Mouse (Mus musculus): ENCODE results near the gene 4930407I10Rik. TPM values are rescaled to one million over a fixed set of nuclear protein-coding genes. Genes with fewer than 3 reads are reported as not detected.

The 4930407I10Rik gene
- under 1 TPM in 1 of 2 experiments, not detected in 1; 0.70 TPM for polyA plus RNA-seq (2017; shearing (Covaris generic))

DNA sequence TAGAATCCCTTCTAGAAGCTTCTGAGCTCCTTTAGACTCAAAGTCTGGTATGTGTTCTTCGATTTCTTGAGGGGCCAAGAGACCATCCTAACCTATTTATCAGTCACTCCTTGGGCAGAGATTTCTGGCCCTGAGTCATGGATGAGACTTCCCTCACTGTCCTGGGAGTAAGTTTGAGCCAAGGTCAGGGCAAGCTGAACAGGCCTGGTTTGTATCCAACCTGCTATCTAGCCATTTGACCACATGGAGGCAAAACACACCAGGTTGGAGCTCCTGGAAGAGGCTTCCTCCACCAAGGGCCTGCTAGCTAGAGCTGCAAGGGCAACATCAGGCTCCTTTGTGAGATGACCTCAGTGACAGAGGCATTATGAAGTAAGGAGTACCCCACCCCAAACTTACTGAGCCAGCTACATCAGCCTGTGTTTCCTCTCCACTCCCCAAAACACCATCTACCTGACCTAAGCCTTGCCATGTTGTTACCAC is at the start of gene 4930407I10Rik:
Gene 4930407I10Rik (plus strand): TSS at position 433 of the 483 bp plus-strand sequence.

DNA sequence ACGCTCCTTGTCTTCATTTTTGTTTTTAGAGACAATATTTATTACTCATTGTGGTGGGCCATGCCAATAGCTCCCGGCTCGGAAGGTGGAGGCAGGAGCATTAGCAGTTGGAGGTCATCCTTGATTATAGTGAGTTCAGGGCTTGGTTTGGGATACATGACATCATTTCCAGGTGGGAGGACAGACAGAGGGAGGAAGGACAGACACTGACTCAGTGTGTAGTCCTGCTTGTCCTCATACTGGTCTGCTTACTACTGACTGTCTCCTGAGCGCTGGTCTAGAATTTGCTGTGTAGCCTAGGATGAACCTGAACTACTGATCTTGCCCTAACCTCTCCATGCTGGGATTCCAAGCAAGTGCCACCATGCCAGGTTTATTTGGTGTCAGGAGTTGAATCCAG is 25.2 kb upstream of the 4930407I10Rik start, which contains the start of gene Desi1:
Gene Desi1 (minus strand): TSS at position 101 of the 400 bp plus-strand sequence.

DNA sequence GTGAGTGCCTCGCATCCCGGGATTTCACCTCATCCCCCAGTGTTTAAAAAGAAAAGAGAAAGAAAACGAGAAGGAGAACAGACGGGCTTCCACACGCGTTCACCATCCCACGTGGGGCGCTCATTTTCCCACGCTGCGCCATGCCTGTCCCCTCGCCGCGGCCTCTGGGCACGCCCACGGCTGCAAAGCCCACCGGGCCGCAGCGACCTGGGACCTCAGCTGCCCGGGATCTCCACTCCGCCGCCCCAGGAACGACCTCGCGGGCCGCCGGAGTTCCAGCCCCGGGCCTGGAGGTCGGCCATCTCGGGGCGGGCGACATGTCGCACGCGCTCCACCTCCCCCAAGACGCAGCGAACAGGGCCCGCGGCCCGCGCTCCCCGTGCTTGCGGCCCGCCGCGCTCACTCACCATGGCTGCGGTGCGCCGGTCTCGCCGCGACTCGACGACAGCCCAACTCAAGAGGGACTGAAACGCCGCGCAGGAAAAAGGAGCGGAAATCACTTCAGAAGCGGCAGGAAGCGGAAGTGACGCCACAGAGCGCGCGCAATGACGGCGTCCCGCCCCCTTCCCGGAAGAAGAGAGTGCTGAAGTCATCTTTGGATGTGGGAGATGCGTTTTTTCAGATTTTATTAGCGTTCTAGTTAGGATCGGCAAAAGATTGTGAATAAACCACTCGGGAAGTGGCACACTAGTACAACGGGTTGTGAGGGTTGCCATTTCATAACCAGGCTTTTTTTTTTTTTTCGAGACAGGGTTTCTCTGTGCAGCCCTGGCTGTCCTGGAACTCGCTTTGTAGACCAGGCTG is 11.7 kb upstream of the 4930407I10Rik start, which contains the start of gene Snu13:
Gene Snu13 (minus strand): TSS at position 519 of the 804 bp plus-strand sequence.

DNA sequence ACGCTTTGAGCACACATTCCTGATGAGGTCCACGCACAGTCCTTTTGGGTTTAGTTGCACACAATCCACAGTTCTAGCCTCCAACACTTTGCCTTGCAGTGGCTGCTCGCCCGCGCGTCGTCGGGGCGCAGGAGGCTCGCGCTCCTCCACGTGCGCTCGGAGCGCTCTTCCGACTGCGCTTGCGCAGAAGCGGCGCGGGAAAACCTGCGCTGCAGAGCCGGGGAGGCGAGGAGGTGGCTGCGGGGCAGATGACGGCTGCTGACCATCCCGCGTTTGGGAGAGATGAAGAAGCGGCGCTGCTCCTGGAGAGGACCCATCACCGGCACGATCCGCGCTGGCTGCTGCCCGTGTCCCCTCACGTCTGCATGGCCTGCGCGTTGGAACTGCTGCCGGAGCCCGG is 10.9 kb downstream of the 4930407I10Rik start, which contains the start of gene Mei1:
Gene Mei1 (plus strand): TSS at position 99 of the 400 bp plus-strand sequence.

Other genes with a start within 250 kb of the 4930407I10Rik start
- gene Tob2, start 200.4 kb upstream of the 4930407I10Rik start, polyA plus RNA-seq (2017; shearing (Covaris generic)), result 10 to 100 TPM; 75.8 to 78.2 TPM
- gene Phf5a, start 187.2 kb upstream of the 4930407I10Rik start, polyA plus RNA-seq (2017; shearing (Covaris generic)), result 10 to 100 TPM; 83.1 to 92.8 TPM
- 100 to 1,000 TPM; 122 to 127 TPM for gene Aco2, start 186.8 kb upstream of the 4930407I10Rik start, polyA plus RNA-seq (2017; shearing (Covaris generic))
- 10 to 100 TPM; 53.2 to 55.8 TPM for gene Polr3h, start 132.9 kb upstream of the 4930407I10Rik start, polyA plus RNA-seq (2017; shearing (Covaris generic))
- under 1 TPM in 1 of 2 experiments, not detected in 1; 0.27 TPM for gene Csdc2, start 122.4 kb upstream of the 4930407I10Rik start, polyA plus RNA-seq (2017; shearing (Covaris generic))
- 10 to 100 TPM; 13.0 to 16.0 TPM for gene Pmm1, start 98.2 kb upstream of the 4930407I10Rik start, polyA plus RNA-seq (2017; shearing (Covaris generic))
- not detected for gene 1700029P11Rik, start 78.6 kb upstream of the 4930407I10Rik start, polyA plus RNA-seq (2017; shearing (Covaris generic))
- 10 to 100 TPM; 62.0 to 77.7 TPM for gene Xrcc6, start 71.3 kb upstream of the 4930407I10Rik start, polyA plus RNA-seq (2017; shearing (Covaris generic))
- gene Desi1, start 25.3 kb upstream of the 4930407I10Rik start, polyA plus RNA-seq (2017; shearing (Covaris generic)), result 10 to 100 TPM; 37.2 to 48.3 TPM
- gene Snu13, start 11.6 kb upstream of the 4930407I10Rik start, polyA plus RNA-seq (2017; shearing (Covaris generic)), result 100 to 1,000 TPM; 136 to 218 TPM
- 1 to 10 TPM in 1 of 2 experiments, under 1 TPM in 1; 0.14 to 1.4 TPM for gene Mei1, start 10.8 kb downstream of the 4930407I10Rik start, polyA plus RNA-seq (2017; shearing (Covaris generic))
- 10 to 100 TPM; 26.9 to 37.1 TPM for gene Ccdc134, start 68.8 kb downstream of the 4930407I10Rik start, polyA plus RNA-seq (2017; shearing (Covaris generic))
- 100 to 1,000 TPM; 108 to 135 TPM for gene Srebf2, start 88.0 kb downstream of the 4930407I10Rik start, polyA plus RNA-seq (2017; shearing (Covaris generic))
- 1 to 10 TPM in 1 of 2 experiments, under 1 TPM in 1; 0.13 to 1.5 TPM for gene Shisa8, start 153.7 kb downstream of the 4930407I10Rik start, polyA plus RNA-seq (2017; shearing (Covaris generic))
- gene Tnfrsf13c, start 165.2 kb downstream of the 4930407I10Rik start, polyA plus RNA-seq (2017; shearing (Covaris generic)), result 1 to 10 TPM; 4.3 to 7.4 TPM
- gene Cenpm, start 185.6 kb downstream of the 4930407I10Rik start, polyA plus RNA-seq (2017; shearing (Covaris generic)), result 1 to 10 TPM; 2.5 to 6.1 TPM
- 1 to 10 TPM in 1 of 2 experiments, not detected in 1; 1.0 TPM for gene 1500009C09Rik, start 193.2 kb downstream of the 4930407I10Rik start, polyA plus RNA-seq (2017; shearing (Covaris generic))
- 1 to 10 TPM in 1 of 2 experiments, under 1 TPM in 1; 0.45 to 2.1 TPM for gene Sept3, start 215.7 kb downstream of the 4930407I10Rik start, polyA plus RNA-seq (2017; shearing (Covaris generic))
- under 1 TPM in 1 of 2 experiments, not detected in 1; 0.53 TPM for gene Wbp2nl, start 239.8 kb downstream of the 4930407I10Rik start, polyA plus RNA-seq (2017; shearing (Covaris generic))

Measured in inflammation-experienced regulatory T-cells (primary cell).